Mouse (Mus musculus) thymus, postnatal 36 days (tissue): ENCODE data around the gene Itpkc.

ENCODE experiments used
- DNase-seq, 2 experiments: peaks; one replicate each; pipeline ENCODE4 v3.0.0; 2022; ENCODE audit warnings: mixed read lengths in 2 of 2

Gene Itpkc

DNA sequence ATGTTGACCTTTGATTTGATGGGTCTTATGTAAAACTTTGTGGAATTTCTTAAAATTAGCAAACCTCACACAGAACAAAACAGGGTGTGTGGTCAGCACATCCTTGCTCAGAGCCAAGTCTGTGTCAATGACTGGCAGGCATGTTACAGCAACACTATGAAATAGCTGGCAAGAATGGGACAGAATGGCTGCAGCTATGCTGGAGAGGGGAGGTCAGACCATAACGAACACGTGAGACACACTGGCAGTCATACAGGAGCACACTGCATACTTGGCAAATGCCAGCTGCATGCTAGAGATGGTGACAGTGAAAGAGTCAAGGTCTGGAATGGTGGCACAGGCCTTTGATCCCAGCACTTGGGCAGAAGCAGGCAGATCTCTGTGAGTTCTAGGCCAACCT lies 7.3 kb upstream of the Itpkc start:
- no peak for DNase-seq

DNA sequence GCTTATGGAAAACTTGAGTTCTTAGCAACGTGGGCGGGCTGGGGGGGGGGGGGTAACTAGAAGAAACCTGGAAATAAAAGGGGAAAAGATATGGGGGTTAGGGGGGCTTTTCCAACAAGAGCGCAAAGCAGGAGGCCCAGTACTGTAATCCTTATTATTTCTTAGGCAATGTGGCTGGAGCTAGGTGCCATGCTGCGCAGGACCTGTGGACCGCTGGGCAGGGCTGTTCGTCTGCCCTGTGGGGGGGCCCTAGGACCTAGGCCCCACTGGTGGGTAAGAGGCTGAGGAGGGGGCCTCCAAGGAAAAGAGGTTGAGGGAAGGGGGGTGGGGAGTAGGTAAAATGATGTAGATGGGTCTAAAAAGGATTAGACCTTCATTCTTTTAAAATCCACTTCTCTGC lies 4.8 kb upstream of the Itpkc start:
- peak in 1 of 2 experiments; percentile 27 for DNase-seq

DNA sequence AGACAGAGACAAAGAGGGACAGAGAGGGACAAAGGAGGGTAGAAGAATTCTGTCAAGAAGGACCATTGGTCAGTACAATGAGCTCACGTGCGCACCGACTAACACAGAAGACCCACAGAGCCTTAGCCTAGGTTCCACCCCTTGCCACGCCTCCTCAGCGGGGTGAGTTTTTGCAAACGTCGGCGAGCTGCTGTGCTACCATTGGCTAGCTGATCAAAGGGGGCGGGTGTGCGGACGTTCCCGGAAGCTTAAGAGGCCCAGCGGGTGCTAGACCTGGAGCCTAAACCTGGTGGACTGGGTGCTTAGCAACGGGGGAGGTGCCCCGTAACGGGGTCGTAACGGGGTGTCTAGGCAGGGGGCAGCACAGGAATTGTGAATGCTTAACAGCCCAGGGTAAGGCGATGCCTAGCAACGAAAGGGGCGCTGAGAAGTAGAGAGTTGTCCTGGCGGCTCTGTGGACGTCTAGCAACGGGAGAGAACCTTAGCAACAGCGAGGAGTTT lies 4.4 kb upstream of the Itpkc start, which contains the start of gene Coq8b:
Coq8b (plus strand) TSS at position 243 of the 501 bp plus-strand sequence.
- peak; percentile 92 to 96 for DNase-seq

DNA sequence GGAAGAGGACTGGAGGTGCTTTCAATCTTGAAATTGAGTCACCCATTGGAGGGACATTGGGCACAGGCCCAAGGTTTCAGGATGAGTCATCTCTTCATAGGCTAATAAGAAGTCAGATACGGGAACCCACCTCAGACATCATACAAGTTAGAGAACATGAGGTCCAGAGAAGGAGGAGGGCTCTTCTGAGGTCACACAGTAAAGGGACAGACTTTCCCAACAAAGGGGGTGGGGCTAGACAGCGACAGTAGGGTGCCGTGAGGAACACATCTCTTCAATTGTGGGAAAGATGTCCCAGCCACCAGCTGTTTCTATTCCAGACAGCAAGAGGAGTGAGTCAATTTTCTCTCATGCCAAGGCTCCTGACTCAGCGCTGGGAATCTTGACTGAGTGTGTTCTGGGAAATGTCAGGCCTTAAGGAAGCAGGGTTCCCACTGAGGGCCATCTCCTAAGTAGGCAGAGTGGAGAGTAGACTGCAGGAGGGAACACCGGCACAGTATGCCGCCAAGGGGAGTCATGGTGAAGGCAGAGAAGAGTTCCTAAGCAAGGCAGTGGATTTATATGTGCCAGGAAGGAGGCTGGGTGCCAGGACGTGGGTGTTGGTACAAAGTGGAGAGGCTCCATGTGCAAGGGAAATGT lies 3.4 kb upstream of the Itpkc start:
- no peak for DNase-seq

DNA sequence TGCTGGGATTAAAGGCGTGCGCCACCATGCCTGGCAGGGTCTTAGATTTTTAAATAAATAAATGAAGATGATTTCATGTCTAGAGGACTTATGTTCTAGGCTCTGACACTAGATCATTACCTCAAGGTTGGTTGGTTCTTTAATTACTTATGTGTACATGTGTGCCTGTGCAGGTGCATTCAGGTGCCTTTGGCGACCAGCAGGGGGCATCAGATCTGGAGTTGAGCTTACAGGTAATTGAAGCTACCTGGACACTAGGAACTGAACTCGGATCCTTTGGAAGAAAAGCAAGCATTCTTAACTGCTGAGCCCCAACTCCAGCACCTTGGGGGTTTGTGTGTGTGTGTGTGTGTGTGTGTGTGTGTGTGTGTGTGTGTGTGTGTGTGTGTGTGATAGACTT lies 2.3 kb upstream of the Itpkc start:
- DNase-seq, result no peak

DNA sequence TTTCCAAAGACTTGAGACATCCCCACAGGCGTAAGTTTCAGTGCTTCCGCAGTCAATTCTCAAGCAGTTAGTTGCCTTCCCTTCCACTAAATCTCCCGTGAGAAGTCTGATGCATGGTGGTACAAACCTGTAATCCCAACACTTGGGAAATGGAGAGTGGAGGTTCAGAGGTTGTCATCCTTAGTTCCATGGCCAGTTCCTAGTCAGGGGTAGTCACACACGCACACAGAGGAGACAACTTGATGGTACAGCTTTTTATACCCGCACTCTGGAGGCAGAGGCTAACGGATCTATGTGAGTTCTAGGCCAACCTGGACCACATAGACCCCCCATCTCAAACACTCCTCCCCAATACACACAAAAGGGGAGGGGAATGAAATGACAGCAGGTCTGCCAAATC lies 404 bp upstream of the Itpkc start:
- no peak for DNase-seq

DNA sequence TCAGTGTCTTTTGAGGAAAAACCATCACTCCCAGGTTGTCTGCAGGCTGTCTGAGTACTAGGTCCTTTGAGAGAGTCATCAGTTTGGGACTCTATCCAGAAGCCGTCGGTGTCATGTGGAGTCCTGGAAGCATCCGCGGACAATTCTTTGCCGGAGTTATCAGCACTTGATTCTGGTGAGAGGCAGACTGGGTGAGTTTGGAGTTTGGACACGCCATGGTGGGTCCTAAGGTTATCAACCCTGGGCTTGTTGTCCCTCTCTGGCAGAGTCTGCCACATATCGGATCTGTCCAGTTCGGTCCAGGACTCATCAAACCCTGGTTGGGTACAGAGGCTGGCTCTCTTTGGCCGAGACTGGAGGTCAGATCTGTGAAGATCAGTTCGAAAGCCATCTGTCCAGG lies 785 bp downstream of the Itpkc start:
- no peak for DNase-seq

DNA sequence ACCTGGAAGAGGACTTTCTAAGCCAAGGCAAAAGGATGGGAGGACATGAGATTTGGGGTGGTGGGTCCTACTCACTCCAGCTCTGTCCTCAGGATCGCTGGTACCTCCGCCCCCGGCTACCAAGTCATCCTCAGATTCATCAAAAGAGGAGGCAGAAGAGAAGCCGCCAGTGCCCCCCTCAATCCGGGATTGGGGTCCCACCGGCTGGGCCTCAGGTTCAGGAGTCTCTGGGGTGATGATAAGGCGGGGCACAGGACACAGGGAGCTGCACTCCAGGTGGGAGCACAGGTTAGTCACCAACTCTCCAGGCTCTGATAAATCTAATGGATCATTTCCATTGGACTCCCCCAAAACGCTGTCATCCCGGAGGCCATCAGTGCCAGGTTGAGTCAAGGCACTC lies 1.2 kb downstream of the Itpkc start:
- DNase-seq, result no peak

DNA sequence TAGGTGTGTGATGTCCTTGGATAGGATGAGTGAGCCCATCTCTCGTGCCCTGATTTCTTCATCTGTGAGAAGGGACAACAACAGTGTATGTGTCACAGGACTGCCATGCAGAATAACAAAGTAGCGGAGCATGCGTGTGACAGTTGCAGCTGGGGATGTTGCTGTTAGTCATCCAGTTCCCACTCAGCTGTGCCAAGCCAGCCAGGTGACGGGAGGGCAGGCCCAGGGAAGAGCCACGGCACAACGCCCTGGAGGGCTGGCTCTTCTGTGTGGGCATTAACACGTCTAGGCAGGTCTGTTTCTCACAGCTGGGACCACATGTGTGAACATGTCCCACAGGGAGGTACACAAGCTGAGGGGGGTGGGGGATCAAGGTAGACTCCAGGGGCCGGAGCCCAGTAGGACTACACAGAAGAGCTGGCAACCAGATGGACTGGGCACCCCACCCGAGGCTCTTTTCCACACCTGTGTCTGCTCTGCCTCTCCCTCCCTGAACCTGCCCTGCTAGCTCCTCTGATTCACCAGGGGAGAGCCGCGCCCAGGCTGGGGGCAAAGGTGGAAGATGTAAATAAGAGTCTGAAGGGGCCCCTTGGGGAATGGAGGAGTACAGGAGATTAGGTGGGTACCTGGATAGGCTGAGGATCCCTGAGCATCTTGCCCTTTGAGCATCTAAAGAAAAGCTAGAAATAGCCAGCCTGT lies 3.4 kb downstream of the Itpkc start:
- DNase-seq, result no peak

DNA sequence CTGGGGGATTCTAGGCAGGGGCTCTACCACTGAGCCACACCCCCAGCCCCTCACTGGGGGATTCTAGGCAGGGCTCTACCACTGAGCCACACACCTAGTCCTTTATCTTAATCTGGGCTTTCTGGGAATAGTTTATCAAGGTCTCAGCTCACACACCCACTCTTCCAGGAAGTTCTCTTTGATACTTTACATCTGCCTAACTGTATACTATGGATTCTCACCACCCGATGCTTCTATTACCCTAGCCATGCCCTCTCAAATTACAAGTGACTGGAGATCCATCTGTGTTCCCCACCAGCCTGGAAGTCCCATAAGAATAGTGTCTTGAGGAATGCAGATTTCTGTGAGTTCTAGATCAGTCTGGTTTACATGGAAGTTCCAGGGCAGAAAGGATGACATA lies 5.9 kb downstream of the Itpkc start:
- DNase-seq, result no peak

DNA sequence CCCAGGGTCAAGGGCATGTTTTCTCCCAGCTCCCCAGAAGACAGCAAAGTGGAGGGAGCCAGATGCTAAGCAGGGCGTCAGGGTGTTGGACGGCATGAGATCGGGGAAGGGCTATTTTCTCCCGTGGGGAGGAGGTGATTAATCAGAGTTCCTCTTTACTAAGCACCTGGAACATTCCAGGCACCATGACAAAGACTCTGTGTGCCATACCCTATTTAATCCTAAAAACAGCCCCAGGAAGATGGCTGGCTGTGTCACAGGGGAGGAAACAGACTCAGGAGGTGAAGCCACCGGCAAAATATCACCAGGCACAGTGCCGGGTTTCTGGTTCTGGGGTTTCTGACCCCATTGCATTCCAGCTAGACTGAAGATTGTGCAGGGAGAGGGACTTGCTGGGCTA lies 6.5 kb downstream of the Itpkc start:
- DNase-seq, result no peak

DNA sequence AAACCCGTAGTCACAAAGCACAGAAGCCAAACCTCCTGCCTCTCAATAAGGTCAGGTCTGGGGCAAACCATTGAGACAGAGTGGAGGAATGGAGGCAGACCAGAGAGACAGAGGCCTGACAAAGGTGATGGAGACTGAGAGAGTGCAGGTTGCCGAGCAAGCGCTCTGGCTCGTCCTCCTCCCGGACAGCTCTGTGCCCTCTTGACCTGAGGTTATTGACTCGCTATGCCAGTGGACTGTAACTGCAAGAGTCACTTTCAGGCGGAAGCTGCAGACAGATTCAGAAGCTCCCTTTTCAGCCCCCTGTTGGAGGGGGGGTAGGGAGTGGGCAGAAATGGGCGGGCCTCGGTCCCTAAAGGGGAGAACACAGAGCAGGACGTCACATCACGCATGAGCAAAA lies 8.5 kb downstream of the Itpkc start:
- DNase-seq, result no peak

DNA sequence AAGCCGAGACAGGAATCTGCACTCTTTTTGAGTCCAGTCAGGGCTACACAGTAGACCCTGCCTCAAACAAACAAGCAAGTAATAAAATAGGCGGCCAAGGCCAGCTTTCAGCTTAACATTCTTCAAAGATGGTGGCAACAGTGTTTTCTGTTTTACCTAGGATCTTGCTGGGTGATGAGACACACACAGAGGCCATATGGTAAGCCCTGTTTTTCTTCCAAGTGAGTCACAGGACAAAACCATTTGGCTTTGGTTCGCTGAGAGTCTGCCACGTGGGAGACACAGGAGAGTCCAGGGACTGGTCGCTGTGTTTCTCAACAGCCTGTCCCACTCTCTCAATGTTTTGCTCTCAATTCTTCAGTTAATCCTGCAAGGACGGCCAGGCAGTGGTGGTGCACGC lies 9.9 kb downstream of the Itpkc start:
- no peak for DNase-seq

DNA sequence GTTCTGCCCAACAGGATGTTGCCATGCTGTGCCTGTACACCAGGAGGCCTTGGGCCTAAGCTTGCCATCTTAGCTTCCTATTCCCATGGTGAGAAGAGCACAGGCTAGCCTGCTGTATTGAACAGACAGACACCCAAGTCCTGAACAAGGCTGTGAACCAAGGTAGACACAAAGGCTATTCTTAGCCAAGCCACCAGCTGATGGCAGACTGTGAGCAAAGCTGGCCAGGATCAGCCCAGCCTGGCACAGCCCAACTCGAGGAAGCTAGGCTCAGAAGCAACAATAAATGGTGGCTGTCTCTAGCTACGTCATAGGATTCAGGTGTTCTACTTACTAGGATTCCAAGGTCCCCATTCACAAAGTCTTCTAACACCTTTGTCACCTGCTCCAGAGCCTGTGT lies 15.8 kb downstream of the Itpkc start:
- DNase-seq, result no peak

DNA sequence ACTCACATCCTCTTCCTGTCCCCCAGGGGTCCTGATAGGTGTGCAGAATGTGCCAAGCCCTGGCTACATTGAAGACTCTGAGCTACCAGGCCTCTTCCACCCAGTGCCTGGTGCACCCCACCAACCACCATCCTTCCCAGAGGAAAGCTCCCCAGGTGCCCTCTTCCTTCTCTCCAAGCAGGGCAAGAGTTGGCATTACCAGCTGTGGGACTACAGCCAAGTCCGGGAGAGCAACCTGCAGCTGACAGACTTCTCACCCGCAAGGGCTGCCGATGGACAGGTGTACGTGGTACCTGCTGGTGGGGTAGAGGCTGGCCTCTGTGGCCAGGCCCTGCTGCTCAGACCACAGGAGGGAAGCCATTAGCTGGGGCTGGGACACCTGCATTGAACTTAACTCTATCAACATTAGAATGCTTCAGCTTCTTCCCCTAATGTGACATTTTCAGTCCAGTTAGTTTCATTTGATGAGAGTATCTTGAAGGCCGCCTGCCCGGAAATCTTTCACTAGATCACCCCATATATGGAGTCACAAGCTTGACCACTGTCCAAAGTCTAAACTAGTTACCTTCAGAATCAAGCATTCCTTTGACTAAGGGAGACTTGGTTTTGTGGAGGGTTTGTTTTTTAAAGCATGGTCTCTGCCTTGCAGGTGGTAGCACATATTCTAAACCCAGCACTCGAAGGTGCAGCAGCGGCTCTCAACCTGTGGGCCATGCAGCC lies 24.6 kb downstream of the Itpkc start:
- DNase-seq, result no peak

DNA sequence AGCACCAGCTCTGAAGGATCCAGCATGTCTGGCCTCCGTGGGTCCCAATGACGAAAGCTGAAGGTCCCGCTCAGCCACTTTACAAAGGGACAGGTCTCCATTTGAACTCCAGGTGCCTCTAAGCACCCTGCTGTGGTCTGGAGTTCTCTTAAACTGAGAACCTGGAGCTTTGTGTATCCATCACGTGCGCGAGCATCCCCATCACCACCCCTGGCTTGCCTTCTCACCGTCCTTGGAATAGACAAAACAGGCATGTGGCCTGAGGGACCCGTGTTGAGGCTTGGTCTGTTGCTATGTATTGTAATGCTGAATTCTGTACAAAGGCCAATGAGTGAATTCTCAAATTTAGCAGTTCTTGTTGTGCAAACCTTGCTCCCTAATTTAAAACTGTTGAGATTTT lies 29.7 kb downstream of the Itpkc start:
- no peak for DNase-seq

DNA sequence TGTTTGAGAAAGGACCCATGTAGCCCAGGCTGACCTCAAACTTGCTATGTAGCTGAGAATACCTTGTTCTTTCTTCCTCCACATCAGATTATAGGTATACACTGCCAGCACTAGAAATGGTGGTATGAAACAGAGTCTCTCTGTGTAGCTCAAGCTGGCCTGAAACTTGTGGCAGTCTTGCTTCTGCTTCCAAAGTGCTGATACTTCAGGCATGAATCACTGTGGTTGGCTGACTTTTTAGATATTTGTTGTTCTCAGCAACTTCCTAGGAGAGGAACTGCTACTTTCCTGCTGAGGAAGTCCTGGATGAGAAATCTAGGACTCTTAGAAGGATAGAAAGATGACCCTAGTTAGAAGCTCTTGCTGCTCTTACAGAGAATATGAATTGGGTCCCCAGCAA lies 30.1 kb downstream of the Itpkc start:
- DNase-seq, result no peak

DNA sequence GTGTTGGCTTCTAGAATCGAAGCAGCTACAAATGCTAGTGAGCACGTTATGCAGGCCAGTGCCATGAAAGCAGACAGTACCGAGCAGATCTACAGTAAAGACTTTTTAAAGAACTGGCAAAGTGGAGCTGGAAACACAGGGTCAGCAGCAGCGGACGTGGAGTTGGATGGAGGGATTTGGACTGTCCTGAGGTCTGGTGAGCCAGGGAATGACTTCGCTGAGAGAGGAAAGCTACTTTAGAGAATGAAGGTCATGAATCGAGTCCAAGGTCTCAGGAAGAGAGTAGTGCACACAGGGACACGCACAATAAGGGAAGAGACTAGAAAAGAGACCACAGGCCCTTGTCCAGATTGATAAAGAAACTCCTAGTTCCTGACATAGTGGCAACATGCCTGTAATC lies 30.8 kb downstream of the Itpkc start:
- no peak for DNase-seq

DNA sequence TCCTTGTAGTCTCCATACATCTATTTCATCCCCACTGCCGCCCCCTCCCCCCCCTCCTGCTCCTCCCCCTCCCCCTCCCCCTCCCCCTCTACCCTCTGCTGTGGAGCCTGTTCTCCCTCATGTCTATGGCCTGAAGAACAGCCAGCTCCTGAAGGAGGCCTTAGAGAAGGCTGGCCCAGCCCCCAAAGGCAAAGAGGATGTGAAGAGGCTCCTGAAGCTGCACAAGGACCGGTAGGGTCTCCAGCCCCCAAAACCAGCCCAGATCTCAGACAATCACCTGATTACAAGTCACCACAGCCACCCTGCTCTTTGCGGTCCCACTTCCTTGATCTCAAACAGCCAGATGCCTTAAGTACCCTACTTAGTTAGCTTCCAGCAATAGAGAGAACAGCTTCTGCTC lies 31.3 kb downstream of the Itpkc start:
- DNase-seq, result no peak

DNA sequence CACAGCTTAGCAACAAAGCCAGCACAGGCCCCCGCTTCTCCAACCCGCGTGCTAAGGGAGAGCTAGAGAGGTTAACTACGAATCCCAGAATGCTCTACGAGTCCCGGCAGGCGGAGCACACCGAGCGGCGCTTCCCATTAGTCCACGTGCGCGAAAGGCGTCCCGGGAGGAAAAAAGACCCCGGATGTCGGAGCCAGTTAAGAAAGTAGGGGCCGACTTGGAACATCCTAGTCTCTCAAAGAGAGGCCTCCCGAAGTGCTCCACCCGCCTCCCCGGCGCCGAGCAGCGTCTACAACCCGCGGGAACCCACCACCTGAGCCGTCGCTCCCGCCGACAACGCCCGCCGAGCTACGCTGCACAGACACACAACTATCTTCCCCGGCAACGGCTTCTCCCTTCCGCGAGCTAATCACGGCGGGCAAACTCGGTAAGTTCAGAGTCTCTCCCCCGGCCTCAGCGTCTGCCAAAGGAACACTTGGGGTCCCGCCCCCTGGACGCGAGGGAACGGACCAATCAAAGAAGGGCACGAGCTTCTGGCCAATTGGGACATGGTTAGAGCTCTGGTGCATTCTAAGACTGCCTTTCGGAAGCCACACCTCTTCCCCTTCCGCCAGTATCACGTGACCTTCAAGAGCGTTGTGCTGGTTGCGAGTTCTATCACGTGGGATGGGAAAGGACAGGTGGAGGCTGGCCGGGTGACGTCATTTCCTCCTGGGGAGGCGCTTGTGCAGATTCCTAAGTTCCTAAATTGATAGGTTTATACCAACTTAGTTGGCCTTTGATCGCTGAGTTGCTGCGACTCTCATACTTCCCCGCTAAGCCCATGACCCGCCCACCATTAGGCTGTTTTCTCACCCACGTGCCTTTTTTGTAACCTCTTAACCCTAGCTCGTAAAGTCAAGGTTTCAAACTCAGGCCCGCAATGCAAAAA lies 32.5 kb downstream of the Itpkc start, which contains the start of the genes BC024978 and Snrpa:
BC024978 (plus strand) TSS at position 101 of the 931 bp plus-strand sequence.
Snrpa (minus strand) TSS at position 591 of the 931 bp plus-strand sequence.
- DNase-seq, result peak; percentile 89 to 97

DNA sequence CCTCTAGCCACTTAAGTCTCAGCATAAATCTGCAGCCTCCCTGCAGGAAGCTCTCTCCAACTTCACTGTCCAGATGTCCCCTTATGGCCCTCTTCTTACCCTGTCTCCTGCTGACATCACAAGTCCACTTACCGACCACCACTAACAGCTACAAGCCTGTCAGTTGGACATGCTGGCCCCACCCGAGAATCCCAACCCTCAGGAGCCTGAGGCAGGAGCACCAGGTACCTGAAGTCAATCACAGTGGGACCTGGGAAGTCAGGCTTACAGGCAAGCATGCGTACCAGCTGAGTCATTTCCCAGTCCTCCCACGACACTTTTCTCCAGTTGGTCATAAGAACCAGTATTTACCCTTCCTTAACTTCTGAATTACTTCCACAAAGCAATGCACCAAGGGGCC lies 34.7 kb downstream of the Itpkc start:
- DNase-seq, result no peak

DNA sequence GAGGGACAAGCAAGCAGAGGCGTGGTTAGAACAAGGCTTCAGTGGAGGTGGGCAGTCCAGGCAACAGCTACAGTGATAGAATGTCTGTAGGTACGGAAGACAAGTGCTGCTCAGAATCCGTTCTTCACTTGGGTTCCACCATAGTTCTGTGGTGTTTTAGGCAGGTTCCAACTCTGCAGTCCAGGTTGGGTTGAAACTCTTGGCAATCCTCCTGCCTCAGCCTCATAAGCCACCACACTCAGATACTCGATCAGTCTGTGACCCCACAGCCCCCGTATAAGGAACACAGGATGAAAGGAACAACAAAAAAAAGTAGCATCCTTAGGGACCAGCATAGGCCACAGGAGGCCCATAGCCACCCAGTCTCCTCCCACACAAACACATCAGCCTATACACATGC lies 36.0 kb downstream of the Itpkc start:
- no peak for DNase-seq
